Mouse (Mus musculus) midbrain, embryonic 15.5 days (tissue): ENCODE results near the gene Camta1. TPM values are rescaled to one million over a fixed set of nuclear protein-coding genes. Genes with fewer than 3 reads are reported as not detected.

ENCODE experiments used
- ATAC-seq: fragments of 200-750 bp; cut with Nextera tagmentation; replicated peaks from 2 replicates; pipeline ENCODE4 v1.8.0; 2017; ENCODE audit warnings: moderate TSS enrichment
- H3K27ac ChIP-seq: fragments of 300-500 bp; sonication (generic); 2 replicates; pipeline ENCODE4 v1.5.1; 2015; ENCODE audit warnings: mild to moderate bottlenecking, inconsistent platforms
- H3K27me3 ChIP-seq: fragments of 300-500 bp; sonication (generic); replicated peaks from 2 replicates; pipeline ENCODE4 v1.6.1; 2015; ENCODE audit warnings: inconsistent platforms
- H3K36me3 ChIP-seq: fragments of 300-500 bp; sonication (generic); replicated peaks from 2 replicates; pipeline ENCODE4 v1.6.1; 2015; ENCODE audit warnings: inconsistent platforms
- H3K4me1 ChIP-seq: fragments of 300-500 bp; sonication (generic); 2 replicates; pipeline ENCODE4 v1.6.1; 2015; ENCODE audit warnings: inconsistent platforms
- H3K4me2 ChIP-seq: fragments of 300-500 bp; sonication (generic); 2 replicates; pipeline ENCODE4 v1.6.1; 2015; ENCODE audit warnings: inconsistent platforms, mild to moderate bottlenecking, moderate library complexity
- H3K4me3 ChIP-seq: fragments of 300-500 bp; sonication (generic); 2 replicates; pipeline ENCODE4 v1.5.1; 2015; ENCODE audit warnings: mild to moderate bottlenecking, inconsistent platforms
- H3K9ac ChIP-seq: fragments of 300-500 bp; sonication (generic); 2 replicates; pipeline ENCODE4 v1.6.1; 2015; ENCODE audit warnings: mild to moderate bottlenecking, inconsistent platforms
- H3K9me3 ChIP-seq: fragments of 300-500 bp; sonication (generic); 2 replicates; pipeline ENCODE4 v1.6.1; 2016; ENCODE audit warnings: inconsistent platforms
- WGBS: fragments of 180-500 bp; shearing (Covaris S2); methylation state at CpG from one replicate; pipeline ENCODE4 v1.1.7; 2015; ENCODE audit warnings: mixed read lengths; 5-methylcytosine and 5-hydroxymethylcytosine counted together
- polyA plus RNA-seq: library from polyadenylated mRNA; unstranded; fragments of >200 nt; fragmentation: Nextera tagmentation; extraction: Ambion mirVana; gene quantifications from 2 replicates; pipeline ENCODE4 v1.2.1, GENCODE M21; 2015

Camta1 gene
- polyA plus RNA-seq, 1 experiment from 2014 or later, result 156 TPM

GRCm38 (mm10) chr4:151720722-151721467 lies 140.8 kb downstream of the Camta1 start:
- Histone ChIP-seq H3K4me3 (no peak overlapping the region), H3K27me3 (no peaks in the 10 kb centered on the region), H3K4me2 (no peak overlapping the region), H3K27ac (peak overlapping the region; percentile 40; the same call in 1 of the 2 replicates), H3K9me3 (no peaks in the 10 kb centered on the region), H3K36me3 (no peaks in the 10 kb centered on the region), H3K4me1 (peaks cover 24% of the 10 kb centered on the region), H3K9ac (no peak overlapping the region)
- ATAC-seq, result 0 out of 2 replicates have a peak, but pooled peaks have one; percentile 17
- 72% methylated on average over 15 of the region's 15 CpGs for WGBS

GRCm38 (mm10) chr4:151718866-151719475 lies 142.7 kb downstream of the Camta1 start:
- Histone ChIP-seq H3K27me3 (no peaks in the 10 kb centered on the region), H3K27ac (no peak overlapping the region), H3K4me3 (no peak overlapping the region), H3K9me3 (no peaks in the 10 kb centered on the region), H3K4me1 (peaks cover 24% of the 10 kb centered on the region), H3K36me3 (no peaks in the 10 kb centered on the region), H3K4me2 (no peak overlapping the region), H3K9ac (no peak overlapping the region)
- no peak for ATAC-seq
- WGBS, result 52% methylated on average over 21 of the region's 21 CpGs

GRCm38 (mm10) chr4:151717864-151718263 lies 143.8 kb downstream of the Camta1 start:
- no peak for ATAC-seq
- Histone ChIP-seq H3K4me2 (no peak overlapping the region), H3K4me3 (no peak overlapping the region), H3K4me1 (peaks cover 33% of the 10 kb centered on the region), H3K9me3 (no peaks in the 10 kb centered on the region), H3K27ac (no peak overlapping the region), H3K27me3 (no peaks in the 10 kb centered on the region), H3K9ac (no peak overlapping the region), H3K36me3 (no peaks in the 10 kb centered on the region)
- 76% methylated on average over 7 of the region's 7 CpGs for WGBS

GRCm38 (mm10) chr4:151713714-151714113 lies 148.0 kb downstream of the Camta1 start:
- no peak for ATAC-seq
- Histone ChIP-seq H3K9me3 (no peaks in the 10 kb centered on the region), H3K9ac (no peak overlapping the region), H3K27ac (0 out of 2 replicates have a peak overlapping the region, but pooled peaks have one; percentile 23), H3K4me2 (no peak overlapping the region), H3K4me1 (peaks cover 30% of the 10 kb centered on the region), H3K4me3 (no peak overlapping the region), H3K27me3 (no peaks in the 10 kb centered on the region), H3K36me3 (no peaks in the 10 kb centered on the region)
- 84% methylated on average over 6 of the region's 6 CpGs for WGBS

- no peak overlapping the region for H3K27ac ChIP-seq
- no peak overlapping the region for H3K9ac ChIP-seq
- H3K9me3 ChIP-seq, result no peaks in the 10 kb centered on the region
- H3K27me3 ChIP-seq, result no peaks in the 10 kb centered on the region
- no peak for ATAC-seq
- no peaks in the 10 kb centered on the region for H3K36me3 ChIP-seq
- H3K4me2 ChIP-seq, result no peak overlapping the region
- H3K4me3 ChIP-seq, result no peak overlapping the region
- H3K4me1 ChIP-seq, result peaks cover 20% of the 10 kb centered on the region; the same call in 1 of the 2 replicates
- WGBS, result 82% methylated on average over 2 of the region's 2 CpGs
Observed at GRCm38 (mm10) chr4:151711406-151711805, 150.3 kb downstream of the Camta1 start.

- Histone ChIP-seq H3K4me1 (peaks cover 20% of the 10 kb centered on the region; the same call in 1 of the 2 replicates), H3K4me2 (no peak overlapping the region), H3K36me3 (no peaks in the 10 kb centered on the region), H3K4me3 (no peak overlapping the region), H3K9ac (no peak overlapping the region), H3K9me3 (no peaks in the 10 kb centered on the region), H3K27me3 (no peaks in the 10 kb centered on the region), H3K27ac (no peak overlapping the region)
- whole genome bisulfite sequencing, result 46% methylated on average over 7 of the region's 7 CpGs
- ATAC-seq, result no peak
Observed at GRCm38 (mm10) chr4:151710522-151710921, 151.2 kb downstream of the Camta1 start.

- H3K9ac ChIP-seq, result no peak overlapping the region
- H3K4me2 ChIP-seq, result no peak overlapping the region
- H3K27ac ChIP-seq, result no peak overlapping the region
- H3K36me3 ChIP-seq, result no peaks in the 10 kb centered on the region
- WGBS, result 87% methylated on average over 8 of the region's 8 CpGs
- no peaks in the 10 kb centered on the region for H3K27me3 ChIP-seq
- peaks cover 24% of the 10 kb centered on the region; the same call in 1 of the 2 replicates for H3K4me1 ChIP-seq
- H3K4me3 ChIP-seq, result no peak overlapping the region
- H3K9me3 ChIP-seq, result no peaks in the 10 kb centered on the region
- ATAC-seq, result no peak
Observed at GRCm38 (mm10) chr4:151709269-151709668, 152.4 kb downstream of the Camta1 start.

GRCm38 (mm10) chr4:151703069-151703735 lies 158.5 kb downstream of the Camta1 start:
- H3K4me2 ChIP-seq, result no peak overlapping the region
- peaks cover 7% of the 10 kb centered on the region; the same call in 1 of the 2 replicates for H3K4me1 ChIP-seq
- H3K27me3 ChIP-seq, result no peaks in the 10 kb centered on the region
- no peaks in the 10 kb centered on the region for H3K9me3 ChIP-seq
- no peak overlapping the region for H3K9ac ChIP-seq
- 95% methylated on average over 14 of the region's 14 CpGs for WGBS
- no peaks in the 10 kb centered on the region for H3K36me3 ChIP-seq
- no peak for ATAC-seq
- H3K27ac ChIP-seq, result no peak overlapping the region
- H3K4me3 ChIP-seq, result no peak overlapping the region

GRCm38 (mm10) chr4:151702463-151702862 lies 159.2 kb downstream of the Camta1 start:
- no peak overlapping the region for H3K27ac ChIP-seq
- no peaks in the 10 kb centered on the region for H3K36me3 ChIP-seq
- no peak for ATAC-seq
- H3K4me2 ChIP-seq, result no peak overlapping the region
- no peaks in the 10 kb centered on the region for H3K27me3 ChIP-seq
- H3K4me1 ChIP-seq, result peaks cover 7% of the 10 kb centered on the region; the same call in 1 of the 2 replicates
- H3K4me3 ChIP-seq, result no peak overlapping the region
- WGBS, result 87% methylated on average over 11 of the region's 11 CpGs
- no peaks in the 10 kb centered on the region for H3K9me3 ChIP-seq
- H3K9ac ChIP-seq, result no peak overlapping the region

GRCm38 (mm10) chr4:151695984-151696383 lies 165.7 kb downstream of the Camta1 start:
- Histone ChIP-seq H3K27me3 (no peaks in the 10 kb centered on the region), H3K36me3 (no peaks in the 10 kb centered on the region), H3K9me3 (no peaks in the 10 kb centered on the region), H3K9ac (no peak overlapping the region), H3K4me2 (no peak overlapping the region), H3K27ac (peak overlapping the region; percentile 71), H3K4me1 (peaks cover 39% of the 10 kb centered on the region), H3K4me3 (no peak overlapping the region)
- WGBS, result 24% methylated on average over 11 of the region's 11 CpGs
- peak; percentile 51; the same call in 1 of the 2 replicates for ATAC-seq

- no peak for ATAC-seq
- Histone ChIP-seq H3K27me3 (no peaks in the 10 kb centered on the region), H3K27ac (0 out of 2 replicates have a peak overlapping the region, but pooled peaks have one; percentile 71), H3K9me3 (no peaks in the 10 kb centered on the region), H3K9ac (no peak overlapping the region), H3K4me2 (no peak overlapping the region), H3K4me1 (peaks cover 40% of the 10 kb centered on the region), H3K36me3 (no peaks in the 10 kb centered on the region), H3K4me3 (no peak overlapping the region)
- 44% methylated on average over 7 of the region's 7 CpGs for WGBS
Observed at GRCm38 (mm10) chr4:151694531-151694930, 167.1 kb downstream of the Camta1 start.

GRCm38 (mm10) chr4:151694047-151694446 lies 167.6 kb downstream of the Camta1 start:
- H3K9ac ChIP-seq, result no peak overlapping the region
- no peaks in the 10 kb centered on the region for H3K9me3 ChIP-seq
- H3K4me2 ChIP-seq, result no peak overlapping the region
- H3K36me3 ChIP-seq, result no peaks in the 10 kb centered on the region
- 92% methylated on average over 3 of the region's 3 CpGs for WGBS
- peaks cover 40% of the 10 kb centered on the region for H3K4me1 ChIP-seq
- no peaks in the 10 kb centered on the region for H3K27me3 ChIP-seq
- no peak for ATAC-seq
- H3K27ac ChIP-seq, result no peak overlapping the region
- H3K4me3 ChIP-seq, result no peak overlapping the region
